Mouse (Mus musculus) pancreas, adult 10 weeks (tissue): ENCODE data around the gene Lhx6. TPM values are rescaled to one million over a fixed set of nuclear protein-coding genes. Genes with fewer than 3 reads are reported as not detected.

Source experiments
- polyA plus RNA-seq: library from polyadenylated mRNA; stranded (reverse); fragments of 350-450 nt; fragmentation: Illumina TruSeq; extraction: RNeasy Lipid Tissue Mini Kit (QIAGEN cat#74804); gene quantifications from one replicate; pipeline ENCODE4 v1.2.3, GENCODE M21; 2015; ENCODE audit warnings: low read depth, low replicate concordance; ENCODE audit not compliant: insufficient read depth

Gene Lhx6
- 3.2 TPM for polyA plus RNA-seq

DNA sequence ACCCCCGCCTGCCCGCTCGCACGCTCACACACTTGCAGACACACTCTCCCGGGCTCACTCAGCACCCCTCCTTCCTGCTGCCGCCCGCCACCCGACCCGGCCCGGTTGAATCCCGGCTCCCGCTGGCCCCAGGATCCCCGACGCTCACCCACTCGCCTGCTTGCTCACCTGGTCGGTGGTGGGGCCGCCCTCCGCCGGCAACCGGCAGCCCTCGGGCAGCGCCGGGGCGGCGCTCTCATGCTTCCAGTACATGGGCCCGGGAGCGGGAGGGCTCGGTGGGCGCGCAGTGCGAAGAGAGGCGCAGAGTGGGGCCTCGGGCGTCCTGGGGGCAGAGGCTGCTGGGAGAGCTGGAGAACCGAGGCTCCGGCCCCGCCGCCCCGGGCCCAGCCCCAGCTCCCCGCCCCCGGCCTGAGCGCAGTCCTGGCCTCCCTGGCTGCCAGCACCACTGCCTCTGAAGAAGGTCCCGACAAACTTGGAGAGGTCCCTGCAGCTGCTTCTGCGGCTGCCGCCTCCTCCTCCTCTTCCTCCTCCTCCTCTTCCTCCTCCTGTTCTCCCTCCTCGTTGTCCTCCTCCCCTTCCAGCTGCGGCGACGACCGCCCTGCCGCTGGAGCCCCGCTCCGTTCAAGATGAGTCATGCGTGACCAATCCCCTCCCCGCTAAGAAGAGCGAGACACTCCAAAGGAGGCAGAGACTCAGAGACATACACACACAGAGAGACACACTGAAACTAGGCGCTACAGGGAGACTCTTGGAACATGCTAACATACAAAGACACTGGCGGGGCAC lies at the start of gene Lhx6:
Gene Lhx6 (minus strand): TSS at position 453 of the 786 bp plus-strand sequence.

GRCm38 (mm10) chr2:36136300-36136941 lies 31.2 kb upstream of the Lhx6 start, which contains the start of the genes Mrrf and Rbm18:
Gene Mrrf, plus strand, starts transcription at chr2:36136389.
Gene Rbm18, minus strand, starts transcription at chr2:36136773.

DNA sequence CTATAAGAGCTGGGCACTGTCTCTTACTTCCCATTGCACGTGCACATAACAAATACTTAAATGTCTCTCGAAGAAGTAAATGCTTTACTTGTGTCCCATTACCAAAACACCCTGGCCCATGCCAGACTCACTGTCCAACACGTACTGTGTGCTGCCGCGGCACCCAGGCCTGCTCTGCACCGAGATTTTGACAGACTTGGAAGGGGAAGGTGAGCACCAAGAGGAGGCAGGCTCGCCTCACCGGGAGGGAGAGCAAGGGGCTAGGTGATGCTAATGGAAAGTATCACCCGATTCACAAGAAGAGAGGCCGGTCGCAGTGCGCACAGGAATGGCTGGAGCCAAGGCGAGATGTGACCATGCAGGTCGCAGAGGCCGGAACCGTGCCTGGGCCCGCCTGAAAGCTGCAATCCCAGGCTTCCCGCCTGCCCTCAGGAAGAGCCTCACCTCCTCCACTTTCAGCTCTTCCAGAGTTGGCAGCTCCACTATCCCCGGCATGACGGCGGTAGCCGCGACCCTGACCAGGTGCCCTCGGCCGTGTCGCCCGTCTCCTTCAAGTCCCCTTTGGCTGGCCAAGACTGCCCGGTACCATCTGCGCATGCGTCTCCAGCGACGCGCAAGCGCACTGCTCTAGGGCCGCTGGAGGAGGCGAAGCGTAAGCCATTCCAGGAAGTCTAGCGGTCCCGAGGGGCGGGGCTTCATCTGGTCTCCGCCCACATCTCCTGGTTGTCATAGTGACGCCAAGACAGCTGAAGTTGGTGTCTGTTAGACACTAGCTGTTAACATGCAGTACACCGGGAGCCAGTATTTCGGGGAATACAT lies 56.3 kb downstream of the Lhx6 start, which contains the start of the genes Ndufa8 and Morn5:
Gene Ndufa8 (minus strand): TSS at position 659 of the 819 bp plus-strand sequence.
Gene Morn5 (plus strand): TSS at position 711 of the 819 bp plus-strand sequence.

Other genes with a start within 250 kb of the Lhx6 start
- gene Ttll11, start 125.5 kb downstream of the Lhx6 start, polyA plus RNA-seq: not detected
- gene Ndufa8, start 56.0 kb downstream of the Lhx6 start, polyA plus RNA-seq: 24.8 TPM
- not detected for gene Morn5, start 56.0 kb downstream of the Lhx6 start, polyA plus RNA-seq
- gene Mrrf, start 31.0 kb upstream of the Lhx6 start, polyA plus RNA-seq: 3.9 TPM
- 7.5 TPM for gene Rbm18, start 31.4 kb upstream of the Lhx6 start, polyA plus RNA-seq
- 13.4 TPM for gene Ptgs1, start 125.0 kb upstream of the Lhx6 start, polyA plus RNA-seq